ENCODE assay signal across 19 mouse cellular contexts in genomic region chr14:75669085-75669645, GRCm38 (mm10). TPM values are rescaled to one million over a fixed set of nuclear protein-coding genes. Genes with fewer than 3 reads are reported as not detected.
DNase-seq lines count a peak whose midpoint lies in the region; ATAC-seq and TF ChIP-seq lines count a peak whose summit lies in the region.
"Had no signal": no experiment of that assay in that cellular context is flagged by ENCODE, and none has a peak within 500 bp of the region (broad histone marks: within the 10 kb centered on the region; RNA-seq: fewer than 3 reads in every experiment).

No protein-coding gene starts in this region.

- 76% methylated on average over 1 of the region's 1 CpGs for WGBS in forebrain, postnatal 0 days
- WGBS in forebrain, embryonic 15.5 days = 82% methylated on average over 1 of the region's 1 CpGs
- 66% methylated on average over 1 of the region's 1 CpGs for WGBS in kidney, postnatal 0 days
- WGBS in limb, embryonic 10.5 days = 89% methylated on average over 1 of the region's 1 CpGs

- no peak overlapping the region for H3K4me3 ChIP-seq in forebrain, postnatal 0 days (ENCODE audit: low read depth, low read length)
- H3K4me3 ChIP-seq in forebrain, embryonic 15.5 days = no peak overlapping the region
- no peak overlapping the region for H3K4me3 ChIP-seq in kidney, postnatal 0 days (replicated peaks; ENCODE audit: low read depth, low read length)
- H3K4me3 ChIP-seq in limb, embryonic 10.5 days = no peak overlapping the region
- H3K4me3 ChIP-seq: limb, embryonic 13.5 days; neural tube, embryonic 13.5 days had no signal

- no peaks in the 10 kb centered on the region for H3K4me1 ChIP-seq in forebrain, postnatal 0 days (ENCODE audit: insufficient read depth)
- H3K4me1 ChIP-seq in forebrain, embryonic 15.5 days = no peaks in the 10 kb centered on the region
- no peaks in the 10 kb centered on the region for H3K4me1 ChIP-seq in kidney, postnatal 0 days (replicated peaks; ENCODE audit: insufficient read depth, low read length)
- no peaks in the 10 kb centered on the region for H3K4me1 ChIP-seq in limb, embryonic 10.5 days
- H3K4me1 ChIP-seq: limb, embryonic 13.5 days; neural tube, embryonic 13.5 days had no signal

- peak; percentile 27; the same call in 1 of the 2 replicates for TF ChIP-seq CTCF in forebrain, postnatal 0 days (IDR thresholded peaks at IDR 0.05; ENCODE audit: low read depth)
- TF ChIP-seq CTCF in kidney, postnatal 0 days (IDR thresholded peaks at IDR 0.05; ENCODE audit: low read depth) = peak; percentile 49; the same call in 1 of the 2 replicates

- no peaks in the 10 kb centered on the region for H3K9me3 ChIP-seq in forebrain, postnatal 0 days (ENCODE audit: low read length)
- no peaks in the 10 kb centered on the region for H3K9me3 ChIP-seq in forebrain, embryonic 15.5 days
- no peaks in the 10 kb centered on the region for H3K9me3 ChIP-seq in kidney, postnatal 0 days (replicated peaks; ENCODE audit: low read length)
- H3K9me3 ChIP-seq in limb, embryonic 10.5 days (replicated peaks) = no peaks in the 10 kb centered on the region
- H3K9me3 ChIP-seq: limb, embryonic 13.5 days; neural tube, embryonic 13.5 days had no signal

- peak; percentile 14 for DNase-seq in forebrain, postnatal 0 days
- peak; percentile 38 for DNase-seq in 416B (ENCODE audit: low read depth)
- peak; percentile 4 for DNase-seq in c-Kit-positive CD71-positive TER-119-negative erythroid progenitor cells, embryonic 14.5 days (ENCODE audit: low read depth)
- no peak for DNase-seq in kidney, postnatal 0 days (ENCODE audit: low spot score)
- no peak for DNase-seq in limb, embryonic 10.5 days (ENCODE audit: low spot score)
- DNase-seq in frontal cortex, postnatal 25 days (ENCODE audit: low spot score in 2 of 2) = no peak
- DNase-seq in heart, postnatal 14 days = no peak
- DNase-seq: adrenal gland, postnatal 36 days; cerebellum, adult 18-20 months; heart, adult 18-20 months; heart, postnatal 10 days; retina, postnatal 1 day; spleen, adult 18-20 months had no signal

- no peaks in the 10 kb centered on the region for H3K27me3 ChIP-seq in forebrain, postnatal 0 days (ENCODE audit: insufficient read depth, low read length)
- H3K27me3 ChIP-seq in forebrain, embryonic 15.5 days = no peaks in the 10 kb centered on the region
- no peaks in the 10 kb centered on the region for H3K27me3 ChIP-seq in kidney, postnatal 0 days (ENCODE audit: insufficient read depth, low read length)
- H3K27me3 ChIP-seq in limb, embryonic 10.5 days (ENCODE audit: low read depth, poor library complexity, severe bottlenecking) = no peaks in the 10 kb centered on the region
- H3K27me3 ChIP-seq: limb, embryonic 13.5 days; neural tube, embryonic 13.5 days had no signal

- ATAC-seq in forebrain, postnatal 0 days = peak; percentile 29; the same call in 1 of the 2 replicates
- ATAC-seq in forebrain, embryonic 15.5 days (replicated peaks) = no peak
- ATAC-seq in kidney, postnatal 0 days (replicated peaks; ENCODE audit: low FRiP score, low read depth) = peak; percentile 76; the same call in 1 of the 2 replicates
- ATAC-seq: midbrain, embryonic 16.5 days had no signal

- H3K9ac ChIP-seq in forebrain, postnatal 0 days = no peak overlapping the region
- H3K9ac ChIP-seq in forebrain, embryonic 15.5 days (replicated peaks) = no peak overlapping the region
- no peak overlapping the region for H3K9ac ChIP-seq in kidney, postnatal 0 days (ENCODE audit: low read depth, low read length)
- H3K9ac ChIP-seq: limb, embryonic 13.5 days; neural tube, embryonic 13.5 days had no signal

- H3K4me2 ChIP-seq in forebrain, postnatal 0 days (ENCODE audit: low read depth) = no peak overlapping the region
- no peak overlapping the region for H3K4me2 ChIP-seq in forebrain, embryonic 15.5 days (replicated peaks)
- no peak overlapping the region for H3K4me2 ChIP-seq in kidney, postnatal 0 days (ENCODE audit: low read length)
- H3K4me2 ChIP-seq: limb, embryonic 13.5 days; neural tube, embryonic 13.5 days had no signal

- no peak overlapping the region for H3K27ac ChIP-seq in forebrain, postnatal 0 days (ENCODE audit: low read depth, low read length)
- H3K27ac ChIP-seq in forebrain, embryonic 15.5 days (replicated peaks) = no peak overlapping the region
- H3K27ac ChIP-seq in kidney, postnatal 0 days = peak overlapping the region; percentile 15; the same call in 1 of the 2 replicates
- H3K27ac ChIP-seq in limb, embryonic 10.5 days = no peak overlapping the region
- H3K27ac ChIP-seq: limb, embryonic 13.5 days; neural tube, embryonic 13.5 days had no signal

- intact Hi-C loops in heart, postnatal 14 days (cut with DNase I) = no loop called here

- no peaks in the 10 kb centered on the region for H3K36me3 ChIP-seq in forebrain, postnatal 0 days (ENCODE audit: insufficient read depth)
- no peaks in the 10 kb centered on the region for H3K36me3 ChIP-seq in forebrain, embryonic 15.5 days
- H3K36me3 ChIP-seq in kidney, postnatal 0 days (ENCODE audit: insufficient read depth, low read length) = no peaks in the 10 kb centered on the region
- no peaks in the 10 kb centered on the region for H3K36me3 ChIP-seq in limb, embryonic 10.5 days
- H3K36me3 ChIP-seq: limb, embryonic 13.5 days; neural tube, embryonic 13.5 days had no signal

RNA-seq across cellular contexts. Expression of gene Erich6b, which starts 27.1 kb away (rescaled TPM):
- not detected in 2 replicates for total RNA-seq in forebrain, postnatal 0 days (2014; rRNA removed)
- polyA plus RNA-seq in forebrain, postnatal 0 days (2015; fragmentation: Nextera tagmentation; extraction: Ambion mirVana) = not detected in 2 replicates
- not detected in 2 replicates for polyA plus RNA-seq in forebrain, embryonic 15.5 days (2015; fragmentation: Nextera tagmentation; extraction: Ambion mirVana)
- 0.32 and 0.58 TPM in 2 replicates for polyA plus RNA-seq in kidney, postnatal 0 days (2015; fragmentation: Nextera tagmentation; extraction: Ambion mirVana)
- not detected in 2 replicates for polyA plus RNA-seq in limb, embryonic 10.5 days (2016; fragmentation: Nextera tagmentation; extraction: Ambion mirVana)
- total RNA-seq in heart, postnatal 14 days (2021) = not detected
- total RNA-seq: adrenal gland, postnatal 36 days; heart, adult 18-20 months; heart, postnatal 10 days had no signal
- polyA plus RNA-seq: C2C12; frontal cortex, adult 2 months; limb, embryonic 13.5 days; midbrain, embryonic 16.5 days; neural tube, embryonic 13.5 days had no signal

Comparison
In these comparisons a context has a peak if more than half of its experiments do, and no peak if none do; other contexts are left out.
1. DNase-seq: peak in forebrain, postnatal 0 days (single experiment), 416B (single experiment) and c-Kit-positive CD71-positive TER-119-negative erythroid progenitor cells, embryonic 14.5 days (single experiment); none in kidney, postnatal 0 days (single experiment), limb, embryonic 10.5 days (single experiment), frontal cortex, postnatal 25 days (0 of 2) and heart, postnatal 14 days (0 of 2).